Mouse (Mus musculus) heart, embryonic 11.5 days (tissue): Measurements from ENCODE around the gene Sncb. TPM values are rescaled to one million over a fixed set of nuclear protein-coding genes. Genes with fewer than 3 reads are reported as not detected.

ENCODE experiments used
- ATAC-seq: fragments of 200-750 bp; cut with Nextera tagmentation; replicated peaks from 2 replicates; pipeline ENCODE4 v1.8.0; 2017; ENCODE audit warnings: moderate library complexity; ENCODE audit not compliant: insufficient number of reproducible peaks, low FRiP score, low TSS enrichment
- H3K27ac ChIP-seq: fragments of 300-500 bp; sonication (generic); 2 replicates; pipeline ENCODE4 v1.5.1; 2014; ENCODE audit warnings: mild to moderate bottlenecking, low read depth, low read length
- H3K27me3 ChIP-seq: fragments of 300-500 bp; sonication (generic); 2 replicates; pipeline ENCODE4 v1.6.1; 2014; ENCODE audit warnings: mild to moderate bottlenecking, low read length, mixed read lengths; ENCODE audit not compliant: control insufficient read depth, insufficient read depth
- H3K36me3 ChIP-seq: fragments of 300-500 bp; sonication (generic); 2 replicates; pipeline ENCODE4 v1.6.1; 2014; ENCODE audit warnings: mild to moderate bottlenecking, low read length, moderate library complexity, mixed read lengths; ENCODE audit not compliant: control insufficient read depth, insufficient read depth
- H3K4me1 ChIP-seq: fragments of 300-500 bp; sonication (generic); 2 replicates; pipeline ENCODE4 v1.6.1; 2014; ENCODE audit warnings: low read length; ENCODE audit not compliant: control insufficient read depth, insufficient read depth
- H3K4me2 ChIP-seq: fragments of 300-500 bp; sonication (generic); 2 replicates; pipeline ENCODE4 v1.6.1; 2014; ENCODE audit warnings: mild to moderate bottlenecking, moderate library complexity
- H3K4me3 ChIP-seq: fragments of 300-500 bp; sonication (generic); 2 replicates; pipeline ENCODE4 v1.5.1; 2014; ENCODE audit warnings: low read depth, low read length
- H3K9ac ChIP-seq: fragments of 300-500 bp; sonication (generic); 2 replicates; pipeline ENCODE4 v1.6.1; 2014; ENCODE audit warnings: mild to moderate bottlenecking, low read depth, low read length, moderate library complexity
- H3K9me3 ChIP-seq: fragments of 300-500 bp; sonication (generic); replicated peaks from 2 replicates; pipeline ENCODE4 v1.6.1; 2016; ENCODE audit warnings: low read length; ENCODE audit not compliant: control insufficient read depth
- WGBS: fragments of 180-500 bp; shearing (Covaris S2); extraction: QIAGEN DNeasy Blood & Tissue Kit; methylation state at CpG from one replicate; pipeline ENCODE4 v1.1.7; 2014; ENCODE audit not compliant: insufficient replicate concordance; 5-methylcytosine and 5-hydroxymethylcytosine counted together
- polyA plus RNA-seq: library from polyadenylated mRNA; unstranded; fragments of >200 nt; fragmentation: Nextera tagmentation; extraction: Ambion mirVana; gene quantifications from 2 replicates; pipeline ENCODE4 v1.2.1, GENCODE M21; 2014

Sncb gene
- polyA plus RNA-seq, 1 experiment from 2014 or later = 0.59 TPM

- no peak for ATAC-seq
- peak overlapping the region; percentile 46 for H3K4me2 ChIP-seq
- no peaks in the 10 kb centered on the region for H3K4me1 ChIP-seq
- no peak overlapping the region for H3K9ac ChIP-seq
- H3K9me3 ChIP-seq = no peaks in the 10 kb centered on the region
- H3K27ac ChIP-seq = no peak overlapping the region
- H3K4me3 ChIP-seq = 0 out of 2 replicates have a peak overlapping the region, but pooled peaks have one; percentile 2
- H3K27me3 ChIP-seq = peaks cover 15% of the 10 kb centered on the region
- no peaks in the 10 kb centered on the region for H3K36me3 ChIP-seq
- WGBS = 14% methylated on average over 9 of the region's 9 CpGs
These were observed 33.3 kb upstream of the Sncb start for GRCm38 (mm10) chr13:54799701-54800100.

GRCm38 (mm10) chr13:54798740-54799139 is 32.3 kb upstream of the Sncb start:
- Histone ChIP-seq H3K9ac (0 out of 2 replicates have a peak overlapping the region, but pooled peaks have one; percentile 12), H3K27ac (no peak overlapping the region), H3K27me3 (peaks cover 17% of the 10 kb centered on the region), H3K9me3 (no peaks in the 10 kb centered on the region), H3K36me3 (no peaks in the 10 kb centered on the region), H3K4me3 (no peak overlapping the region), H3K4me2 (no peak overlapping the region), H3K4me1 (no peaks in the 10 kb centered on the region)
- 60% methylated on average over 10 of the region's 10 CpGs for WGBS
- no peak for ATAC-seq

DNA sequence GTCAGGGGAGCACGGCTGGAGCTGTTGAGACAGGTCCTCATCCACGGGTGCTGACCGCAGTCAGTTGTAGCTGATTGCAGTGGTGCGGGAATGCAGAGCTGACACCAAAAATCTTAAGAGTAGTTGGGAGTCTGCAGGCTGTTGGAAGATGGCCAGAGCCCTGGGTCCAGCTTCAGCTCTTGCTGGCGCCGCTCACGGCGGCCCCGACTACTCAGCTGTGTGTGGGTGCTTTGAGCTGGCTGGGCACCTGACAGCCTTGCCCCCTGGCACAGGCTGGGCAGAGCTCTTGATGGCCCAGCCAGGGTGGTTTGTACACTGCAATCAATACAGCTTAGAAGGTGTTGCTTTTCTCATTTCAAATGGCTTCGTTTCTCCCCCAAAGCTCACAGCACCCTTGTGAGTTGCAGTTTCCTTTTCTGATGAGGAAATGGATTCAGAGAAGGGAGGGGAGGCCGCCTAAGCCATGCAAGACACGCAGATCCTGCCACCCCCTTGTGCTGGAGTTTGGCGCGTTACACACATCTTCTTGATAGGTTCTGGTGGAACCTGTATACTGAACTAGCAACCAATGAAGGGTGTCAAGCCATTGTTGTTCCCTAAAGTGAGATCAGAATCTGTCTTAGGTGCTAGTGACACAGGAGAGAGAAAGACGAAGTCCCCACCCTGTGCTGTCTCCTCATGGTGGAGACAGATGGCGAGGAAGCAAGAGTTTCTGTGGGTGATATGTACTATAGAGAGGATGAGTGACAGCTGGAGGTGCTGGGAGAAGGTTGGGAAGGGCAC is 31.7 kb upstream of the Sncb start:
- Histone ChIP-seq H3K4me3 (no peak overlapping the region), H3K27me3 (peaks cover 17% of the 10 kb centered on the region), H3K4me1 (no peaks in the 10 kb centered on the region), H3K36me3 (no peaks in the 10 kb centered on the region), H3K9me3 (no peaks in the 10 kb centered on the region), H3K27ac (no peak overlapping the region), H3K9ac (no peak overlapping the region), H3K4me2 (no peak overlapping the region)
- WGBS = 75% methylated on average over 16 of the region's 16 CpGs
- ATAC-seq = no peak

GRCm38 (mm10) chr13:54797356-54797755 is 31.0 kb upstream of the Sncb start:
- Histone ChIP-seq H3K27ac (no peak overlapping the region), H3K4me2 (no peak overlapping the region)
- 35% methylated on average over 4 of the region's 4 CpGs for WGBS

DNA sequence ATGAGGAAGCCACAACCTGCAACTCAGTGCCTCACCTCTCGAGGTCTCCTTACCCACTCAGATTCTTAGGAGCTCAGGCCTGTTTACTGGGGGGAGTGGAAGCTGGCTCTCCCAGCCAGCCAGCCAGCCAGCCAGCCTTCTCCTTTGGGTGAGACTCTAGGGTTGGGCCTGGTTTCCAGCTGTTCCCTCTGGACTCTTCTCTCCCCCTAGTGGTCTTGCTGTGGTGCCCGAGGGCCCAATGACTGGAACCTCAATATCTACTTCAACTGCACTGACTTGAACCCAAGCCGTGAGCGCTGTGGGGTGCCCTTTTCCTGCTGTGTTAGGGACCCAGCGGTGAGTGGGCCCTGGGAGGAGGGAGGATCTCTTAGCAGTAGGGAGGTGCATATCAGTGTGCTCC is 28.4 kb upstream of the Sncb start:
- Histone ChIP-seq H3K27me3 (peaks cover 39% of the 10 kb centered on the region), H3K4me3 (no peak overlapping the region), H3K36me3 (no peaks in the 10 kb centered on the region), H3K4me1 (peaks cover 6% of the 10 kb centered on the region; the same call in 1 of the 2 replicates), H3K9me3 (no peaks in the 10 kb centered on the region), H3K27ac (no peak overlapping the region), H3K9ac (no peak overlapping the region), H3K4me2 (no peak overlapping the region)
- 43% methylated on average over 5 of the region's 5 CpGs for whole genome bisulfite sequencing
- no peak for ATAC-seq

More at GRCm38 (mm10) chr13:54797356-54797755, 31.0 kb upstream of the Sncb start:
- Histone ChIP-seq H3K9ac (no peak overlapping the region), H3K4me1 (0 out of 2 replicates have a peak, but pooled peaks cover 3% of the 10 kb centered on the region), H3K4me3 (no peak overlapping the region), H3K27me3 (peaks cover 18% of the 10 kb centered on the region), H3K9me3 (no peaks in the 10 kb centered on the region), H3K36me3 (no peaks in the 10 kb centered on the region)
- no peak for ATAC-seq

DNA sequence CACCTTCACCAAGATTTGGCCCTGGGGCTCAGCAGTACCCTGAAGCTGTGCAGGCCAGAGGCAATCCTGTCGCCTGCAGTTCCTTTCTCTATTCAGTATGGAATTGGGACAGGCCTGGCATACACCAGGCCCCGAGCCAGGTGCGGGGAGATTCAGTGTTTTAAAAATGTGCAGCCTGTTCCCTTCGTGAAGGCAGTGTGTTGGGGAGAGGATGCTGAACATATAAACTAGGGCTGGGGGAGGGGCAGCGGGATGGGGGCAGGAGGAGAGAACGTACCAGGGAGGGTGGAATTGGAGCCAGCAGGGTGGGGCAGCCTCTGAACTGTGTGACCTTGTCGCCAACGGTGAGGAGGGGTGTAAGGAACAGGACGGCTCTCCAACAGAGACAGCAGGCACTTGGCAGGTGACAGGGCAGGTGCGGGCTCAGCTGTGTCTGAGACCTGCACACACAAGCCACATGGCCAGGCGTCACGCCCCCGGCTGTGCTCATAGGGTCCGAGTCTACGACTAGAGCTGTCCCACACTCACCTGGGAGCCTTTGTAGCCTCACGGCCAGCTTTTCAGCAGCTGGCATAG is 27.7 kb upstream of the Sncb start:
- H3K4me1 ChIP-seq = peaks cover 8% of the 10 kb centered on the region; the same call in 1 of the 2 replicates
- ATAC-seq = no peak
- peaks cover 39% of the 10 kb centered on the region for H3K27me3 ChIP-seq
- no peak overlapping the region for H3K9ac ChIP-seq
- no peaks in the 10 kb centered on the region for H3K9me3 ChIP-seq
- no peak overlapping the region for H3K4me3 ChIP-seq
- no peaks in the 10 kb centered on the region for H3K36me3 ChIP-seq
- H3K4me2 ChIP-seq = no peak overlapping the region
- WGBS = 75% methylated on average over 16 of the region's 16 CpGs
- H3K27ac ChIP-seq = no peak overlapping the region

DNA sequence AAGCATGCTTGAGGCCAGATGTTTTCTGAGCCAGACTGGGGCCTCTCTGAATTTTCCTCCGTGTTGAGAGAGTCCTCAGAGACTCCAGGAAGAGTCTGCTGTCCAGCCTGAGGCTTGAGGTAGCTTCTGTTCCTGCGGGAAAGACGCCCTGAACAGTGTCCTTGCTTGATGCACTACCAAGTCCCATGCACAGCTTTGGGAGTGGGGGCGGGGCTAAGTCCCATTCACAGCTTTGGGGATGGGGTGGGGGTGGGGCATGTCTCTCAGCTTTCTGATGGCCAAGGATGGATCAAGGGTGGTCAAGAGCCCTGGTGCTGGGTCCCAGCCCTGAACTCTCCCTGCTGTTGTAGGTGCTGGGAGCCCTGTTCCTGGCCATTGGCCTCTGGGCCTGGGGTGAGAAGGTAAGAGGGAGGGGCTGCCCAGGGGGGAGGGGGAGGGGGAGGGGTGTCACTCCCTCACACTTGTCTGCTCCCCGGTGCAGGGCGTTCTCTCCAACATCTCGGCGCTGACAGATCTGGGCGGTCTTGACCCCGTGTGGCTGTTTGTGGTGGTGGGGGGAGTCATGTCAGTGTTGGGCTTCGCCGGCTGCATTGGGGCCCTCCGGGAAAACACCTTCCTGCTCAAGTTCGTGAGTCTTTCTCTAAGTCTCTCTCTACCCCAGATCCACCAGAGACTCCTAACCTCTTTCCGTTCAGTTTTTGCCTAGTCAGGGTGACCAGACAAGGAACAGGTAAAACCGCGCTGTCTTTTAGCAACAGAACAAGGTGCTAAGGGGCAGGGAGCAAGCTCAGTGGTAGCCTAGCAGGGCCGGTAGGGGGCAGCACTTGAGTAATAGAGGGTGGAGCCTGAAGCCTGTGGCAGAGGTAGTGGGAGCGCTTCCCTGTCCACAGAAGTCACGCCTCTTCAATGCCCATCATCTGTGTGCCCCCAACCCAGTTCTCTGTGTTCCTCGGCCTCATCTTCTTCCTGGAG is 26.1 kb upstream of the Sncb start:
- Histone ChIP-seq H3K4me2 (no peak overlapping the region), H3K4me3 (no peak overlapping the region), H3K27ac (no peak overlapping the region), H3K9ac (no peak overlapping the region), H3K9me3 (no peaks in the 10 kb centered on the region), H3K4me1 (peaks cover 8% of the 10 kb centered on the region; the same call in 1 of the 2 replicates), H3K27me3 (peaks cover 36% of the 10 kb centered on the region), H3K36me3 (no peaks in the 10 kb centered on the region)
- ATAC-seq = no peak
- WGBS = 12% methylated on average over 21 of the region's 21 CpGs
